Mouse (Mus musculus) thymus, postnatal 0 days (tissue): ENCODE measurements around the gene Eif5a2. TPM values are rescaled to one million over a fixed set of nuclear protein-coding genes. Genes with fewer than 3 reads are reported as not detected.
"Not testable (repeated sequence)": the region's sequence is repeated elsewhere in the genome, so short reads cannot be mapped to it uniquely, and the experiment has no call there.

Experiments used
- DNase-seq: peaks from one replicate; pipeline ENCODE4 v3.0.0-alpha.2; 2015; ENCODE audit warnings: low spot score
- polyA plus RNA-seq: library from polyadenylated mRNA; unstranded; fragments of >200 nt; fragmentation: Nextera tagmentation; extraction: Ambion mirVana; gene quantifications from 2 replicates; pipeline ENCODE4 v1.2.1, GENCODE M21; 2015

The Eif5a2 gene
- polyA plus RNA-seq = 3.9 and 4.3 TPM in 2 replicates

DNA sequence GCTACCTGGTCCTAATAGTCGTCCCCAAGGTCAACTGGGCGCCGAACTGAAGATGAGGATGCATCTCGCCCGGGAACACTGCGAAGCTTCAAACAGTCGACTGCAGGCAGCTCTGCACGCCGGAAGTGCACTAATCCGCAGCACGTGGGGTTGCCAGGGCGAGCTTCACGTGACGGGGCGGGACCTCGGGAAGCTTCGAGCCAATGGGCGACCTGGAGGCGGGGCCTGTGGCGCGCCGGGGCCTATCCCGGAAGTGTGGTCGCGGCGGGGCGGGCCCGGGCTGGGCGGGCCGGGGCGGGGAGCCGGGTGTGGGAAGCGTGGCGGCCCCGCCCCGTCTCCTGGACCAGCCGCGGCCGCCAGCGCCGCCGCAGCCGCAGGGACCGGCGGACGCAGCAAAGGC lies at the start of gene Eif5a2:
Gene Eif5a2, plus strand, starts transcription at position 283 of the 400 bp plus-strand sequence.
- peak; percentile 95 for DNase-seq

- DNase-seq = no peak
Observed at GRCm38 (mm10) chr3:28734712-28735111, 46.4 kb upstream of the Eif5a2 start.

GRCm38 (mm10) chr3:28736981-28737380 lies 44.1 kb upstream of the Eif5a2 start:
- no peak for DNase-seq

DNA sequence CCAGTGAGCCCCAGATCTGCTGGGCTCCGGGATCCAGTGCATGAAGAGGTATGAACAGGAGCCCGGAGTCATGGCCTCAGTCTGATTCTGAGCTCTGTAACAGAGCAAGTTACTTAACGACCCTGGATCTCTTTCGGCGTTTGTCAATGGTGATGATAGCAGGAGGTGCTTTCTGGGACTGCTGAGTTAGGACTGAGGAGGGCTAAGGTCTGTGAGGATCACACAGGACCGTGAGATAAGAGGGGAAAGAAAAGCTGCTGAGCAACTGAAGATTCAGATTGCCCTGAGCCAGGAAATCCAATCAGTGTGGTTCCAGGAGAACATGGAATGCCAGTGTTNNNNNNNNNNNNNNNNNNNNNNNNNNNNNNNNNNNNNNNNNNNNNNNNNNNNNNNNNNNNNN lies 40.7 kb upstream of the Eif5a2 start:
- no peak for DNase-seq

DNA sequence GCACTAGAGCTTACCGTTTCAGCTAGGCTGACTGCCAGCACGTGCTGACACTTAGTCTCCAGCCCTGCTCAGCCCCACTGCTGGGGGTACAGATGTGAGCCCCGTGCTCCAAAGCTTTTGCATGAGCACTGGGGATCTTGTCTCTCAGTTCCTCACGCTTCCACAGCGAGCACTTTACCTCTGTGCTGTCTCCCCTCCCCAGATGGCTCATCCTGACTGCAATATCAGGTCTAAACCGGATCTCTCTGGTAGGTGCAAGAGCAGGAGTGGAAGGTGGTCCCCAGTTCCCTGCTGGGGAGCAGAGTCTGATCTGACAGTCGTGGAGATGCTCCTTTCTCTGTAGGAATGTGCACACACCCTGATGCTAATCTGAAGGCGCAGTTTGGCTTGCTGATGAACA lies 37.8 kb upstream of the Eif5a2 start:
- DNase-seq = no peak

GRCm38 (mm10) chr3:28745835-28746483 lies 35.1 kb upstream of the Eif5a2 start:
- peak; percentile 70 for DNase-seq

- DNase-seq = no peak
Observed at GRCm38 (mm10) chr3:28748151-28748550, 32.9 kb upstream of the Eif5a2 start.

DNA sequence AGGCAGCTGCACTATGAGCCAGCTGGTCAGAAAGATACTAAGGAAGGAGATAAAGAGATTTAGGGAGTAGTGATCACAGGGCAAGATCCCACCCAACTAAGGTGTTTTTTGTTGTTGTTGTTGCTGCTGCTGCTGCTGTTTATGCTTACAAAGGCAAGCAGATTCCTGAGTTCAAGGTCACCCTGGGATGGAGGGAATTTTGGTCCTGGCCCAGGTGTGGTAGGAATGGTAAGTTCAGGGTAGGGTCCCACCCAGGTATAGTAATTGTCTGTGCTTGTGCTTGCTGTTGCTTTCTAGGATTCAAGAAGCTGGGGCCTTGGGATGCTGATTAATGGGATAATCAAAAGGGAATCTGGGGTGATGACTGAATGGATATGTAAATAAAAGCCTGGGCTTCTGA lies 32.1 kb upstream of the Eif5a2 start:
- DNase-seq = no peak

- no peak for DNase-seq
Observed at GRCm38 (mm10) chr3:28755477-28755876, 25.6 kb upstream of the Eif5a2 start.

GRCm38 (mm10) chr3:28761225-28761789 lies 19.8 kb upstream of the Eif5a2 start:
- DNase-seq = no peak

GRCm38 (mm10) chr3:28766935-28767334 lies 14.1 kb upstream of the Eif5a2 start:
- DNase-seq = no peak

- DNase-seq = no peak
Observed at GRCm38 (mm10) chr3:28768222-28768621, 12.9 kb upstream of the Eif5a2 start.

DNA sequence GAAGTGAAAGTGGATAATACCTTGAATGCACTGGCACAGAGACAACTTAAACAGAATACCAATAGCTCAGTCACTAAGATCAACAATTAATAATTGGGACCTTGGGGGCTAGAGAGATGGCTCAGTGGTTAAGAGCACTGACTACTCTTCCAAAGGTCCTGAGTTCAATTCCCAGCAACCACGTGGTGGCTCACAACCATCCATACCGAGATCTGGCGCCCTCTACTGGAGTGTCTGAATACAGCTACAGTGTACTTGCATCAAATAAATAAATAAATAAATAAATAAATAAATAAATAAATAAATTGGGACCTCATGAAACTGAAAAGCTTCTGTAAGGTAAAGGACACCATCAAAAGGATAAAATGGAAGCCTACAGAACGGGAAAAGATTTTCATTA lies 8.2 kb upstream of the Eif5a2 start:
- not testable (repeated sequence) for DNase-seq

- no peak for DNase-seq
Observed at GRCm38 (mm10) chr3:28775361-28775760, 5.7 kb upstream of the Eif5a2 start.

DNA sequence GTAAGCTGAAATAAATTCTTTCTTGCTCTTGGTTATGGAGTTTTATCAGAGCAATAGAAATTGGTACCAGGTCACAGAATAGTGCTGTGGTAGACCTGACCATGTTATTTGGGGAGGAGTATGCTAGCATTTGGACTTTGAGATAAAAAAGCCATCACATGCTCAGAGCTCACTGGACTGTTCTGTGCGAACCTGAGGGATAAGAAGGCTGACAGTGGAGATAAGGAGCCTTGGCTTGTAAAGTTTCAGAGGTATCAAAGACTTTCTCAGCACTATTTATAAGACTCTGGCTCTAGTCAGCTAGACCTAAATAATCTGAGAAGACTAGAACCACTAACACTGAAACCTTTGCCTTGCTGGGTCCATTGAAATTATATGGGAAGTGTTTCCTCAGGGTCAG lies 5.1 kb upstream of the Eif5a2 start:
- DNase-seq = no peak

DNA sequence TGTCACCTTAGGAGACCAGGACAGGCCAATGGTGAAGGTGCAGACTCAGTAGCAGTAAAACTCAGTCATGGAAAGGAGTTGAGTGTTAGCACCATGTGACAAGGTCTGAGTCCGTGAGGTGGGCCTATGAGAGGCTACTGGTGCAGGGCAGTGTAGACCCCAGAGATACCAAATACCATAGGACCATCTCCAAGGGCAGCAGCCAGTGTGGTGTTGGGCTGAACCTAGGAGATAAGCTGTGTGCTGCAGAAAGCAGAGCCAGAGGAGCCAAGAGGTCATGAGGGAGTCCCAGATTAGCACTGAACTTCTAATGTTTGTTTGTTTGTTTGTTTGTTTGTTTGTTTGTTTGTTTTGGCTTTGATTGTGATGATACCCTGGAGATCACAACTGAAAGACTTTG lies 4.6 kb upstream of the Eif5a2 start:
- no peak for DNase-seq

DNA sequence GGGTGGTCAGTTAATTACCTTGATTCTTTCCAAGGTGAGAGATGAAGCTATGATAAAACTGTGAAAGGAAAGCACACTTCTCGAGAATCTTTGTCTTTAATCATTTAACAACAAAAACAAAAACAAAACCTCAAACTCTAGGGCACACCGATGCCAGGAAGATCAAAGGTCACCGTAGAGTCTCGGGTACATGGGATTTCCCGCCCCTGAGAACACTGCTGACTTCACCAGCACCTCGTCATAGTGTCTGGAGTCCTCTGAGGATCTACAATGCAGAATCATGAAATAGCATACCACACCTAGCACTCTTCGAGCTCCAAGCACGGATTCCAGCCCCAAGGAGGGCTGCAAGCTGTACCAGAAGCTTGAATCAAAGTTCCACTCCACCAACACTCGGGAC lies 565 bp upstream of the Eif5a2 start:
- no peak for DNase-seq

DNA sequence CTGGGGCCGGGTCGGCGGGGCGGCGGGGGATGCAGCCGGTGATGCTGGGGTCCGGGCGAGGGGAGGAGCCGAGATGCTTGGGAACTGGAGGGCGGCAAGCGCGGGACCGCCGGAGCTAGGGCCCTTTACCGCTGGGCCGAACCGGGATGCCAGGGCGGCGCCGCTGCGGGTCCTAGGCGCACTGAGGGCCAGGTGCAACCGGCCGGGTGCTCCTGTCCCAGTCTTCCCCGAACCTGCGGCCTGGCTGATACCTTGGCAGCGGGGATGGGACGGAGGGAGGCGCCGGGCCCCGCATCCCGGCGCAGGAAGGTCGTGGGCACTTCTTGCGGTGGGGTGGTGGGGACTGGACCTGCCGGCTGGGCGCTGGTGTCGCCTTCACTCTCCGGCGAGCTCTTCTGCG lies 346 bp downstream of the Eif5a2 start:
- DNase-seq = no peak

DNA sequence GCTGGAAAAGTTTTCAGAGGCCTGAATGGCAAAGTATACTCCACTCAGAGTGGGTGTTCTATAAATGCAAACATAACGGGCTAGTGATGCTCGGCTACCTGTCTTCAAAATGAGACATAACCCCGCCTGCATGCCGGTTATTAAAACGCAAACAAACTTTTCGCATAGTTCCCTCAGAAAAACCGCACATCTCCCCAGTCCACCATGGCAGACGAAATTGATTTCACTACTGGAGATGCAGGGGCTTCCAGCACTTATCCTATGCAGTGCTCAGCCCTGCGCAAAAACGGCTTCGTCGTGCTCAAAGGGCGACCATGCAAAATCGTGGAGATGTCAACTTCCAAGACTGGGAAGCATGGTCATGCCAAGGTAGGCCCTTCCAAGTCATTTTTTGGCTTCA lies 772 bp downstream of the Eif5a2 start:
- DNase-seq = no peak

- no peak for DNase-seq
Observed at GRCm38 (mm10) chr3:28784176-28784575, 3.1 kb downstream of the Eif5a2 start.

DNA sequence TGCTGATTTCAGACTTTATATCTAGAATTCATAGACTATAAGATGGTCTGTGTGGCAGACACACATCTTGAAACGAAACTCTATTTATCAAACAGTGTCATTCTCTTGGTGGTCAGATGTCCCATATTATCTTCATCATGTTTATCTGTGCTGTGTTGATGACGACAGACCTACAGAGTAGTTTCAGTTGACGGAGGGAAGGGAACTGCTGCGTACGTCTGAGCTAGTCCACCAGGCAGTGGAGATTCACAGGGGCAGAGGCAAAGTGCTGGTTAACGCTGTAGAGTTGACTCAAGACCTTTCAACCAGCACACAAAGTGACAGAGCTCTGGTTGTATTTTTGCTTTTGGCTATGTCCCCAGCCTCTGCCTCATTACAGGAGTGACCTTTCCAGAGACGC lies 13.8 kb downstream of the Eif5a2 start:
- DNase-seq = no peak

DNA sequence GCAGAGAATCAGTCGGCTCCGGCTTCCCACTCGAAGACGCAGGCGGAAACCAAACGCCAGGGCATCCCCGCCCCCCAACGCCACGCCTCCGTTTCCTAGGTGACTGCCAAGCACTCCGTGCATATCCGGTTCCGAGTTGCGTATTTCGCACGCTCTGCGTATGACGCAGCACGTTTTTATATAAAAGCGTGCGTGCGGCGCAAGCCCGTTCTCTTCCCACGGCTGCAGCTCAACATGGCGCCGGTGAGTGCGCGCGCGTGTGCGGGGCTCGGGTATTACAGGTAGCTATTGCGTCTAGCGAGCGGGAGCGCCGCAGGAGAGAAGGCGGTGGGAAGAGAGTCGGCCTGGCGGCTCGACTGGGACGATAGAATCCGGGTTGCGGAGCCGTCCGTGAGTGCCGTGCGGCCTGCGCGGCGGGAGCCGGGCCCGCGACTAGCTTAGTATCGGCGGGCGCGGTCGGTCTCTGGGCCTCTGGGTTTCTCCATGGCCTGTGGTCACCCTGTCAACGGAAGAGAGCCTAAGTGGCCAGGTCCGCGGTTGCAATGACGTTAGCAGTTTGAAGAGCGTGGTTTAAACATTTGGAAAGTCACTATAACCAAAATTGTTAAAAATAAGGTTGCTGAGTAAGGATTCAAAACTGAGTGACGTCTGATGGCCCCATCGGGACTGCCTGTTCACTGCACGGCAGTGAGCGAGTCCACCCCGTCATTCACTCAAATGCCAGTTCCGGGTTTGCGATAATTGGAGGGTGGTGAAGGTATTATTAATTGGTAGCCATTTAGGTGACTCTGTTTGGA lies 24.4 kb downstream of the Eif5a2 start, which contains the start of gene Rpl22l1:
Gene Rpl22l1, plus strand, starts transcription at position 136 of the 797 bp plus-strand sequence.
- DNase-seq = peak; percentile 98
